Mouse (Mus musculus) kidney, postnatal 4 days (tissue): ENCODE measurements at regions not wholly inside any gene's neighbourhood (a gene's known extent, or its start where the extent isn't known, plus 50 kb on each side); places are given as distances from the start of the nearest gene placed in this dataset.

Experiments
- DNase-seq, 2 experiments: peaks; one replicate each; pipeline ENCODE4 v3.0.0; 2021; ENCODE audit warnings: mixed read lengths in 2 of 2

GRCm38 (mm10) chr1:41271111-41271730 is 465.8 kb downstream of the Tmem182 start:
- DNase-seq = peak; percentile 6 to 7

- DNase-seq = peak; percentile 38 to 40
Measured at GRCm38 (mm10) chr1:41274573-41275270, 469.3 kb downstream of the Tmem182 start.

GRCm38 (mm10) chr1:41275271-41275624 is 469.8 kb downstream of the Tmem182 start:
- DNase-seq = peak; percentile 2 to 4

GRCm38 (mm10) chr1:41275642-41276041 is 470.2 kb downstream of the Tmem182 start:
- peak in 1 of 2 experiments; percentile 7 for DNase-seq

- DNase-seq = no peak
Measured at GRCm38 (mm10) chr1:41276303-41276702, 470.9 kb downstream of the Tmem182 start.

- DNase-seq = no peak
Measured at GRCm38 (mm10) chr1:41285221-41285620, 479.8 kb downstream of the Tmem182 start.

GRCm38 (mm10) chr1:41286221-41286620 is 480.8 kb downstream of the Tmem182 start:
- no peak for DNase-seq

GRCm38 (mm10) chr1:41326861-41327480 is 521.6 kb downstream of the Tmem182 start:
- DNase-seq = no peak

GRCm38 (mm10) chr1:41349798-41350758 is 544.7 kb downstream of the Tmem182 start:
- DNase-seq = no peak

- no peak for DNase-seq
Measured at GRCm38 (mm10) chr1:41359061-41359460, 553.7 kb downstream of the Tmem182 start.

GRCm38 (mm10) chr1:41361512-41361911 is 556.1 kb downstream of the Tmem182 start:
- DNase-seq = no peak

GRCm38 (mm10) chr1:41380013-41380412 is 574.6 kb downstream of the Tmem182 start:
- no peak for DNase-seq

- DNase-seq = no peak
Measured at GRCm38 (mm10) chr1:41381487-41381886, 576.1 kb downstream of the Tmem182 start.

GRCm38 (mm10) chr1:41384731-41385130 is 579.3 kb downstream of the Tmem182 start:
- no peak for DNase-seq

- DNase-seq = peak in 1 of 2 experiments; percentile 14
Measured at GRCm38 (mm10) chr1:41386435-41386834, 581.0 kb downstream of the Tmem182 start.

GRCm38 (mm10) chr1:41390102-41390884 is 584.9 kb downstream of the Tmem182 start:
- peak; percentile 62 to 72 for DNase-seq

- DNase-seq = no peak
Measured at GRCm38 (mm10) chr1:41391071-41391470, 585.7 kb downstream of the Tmem182 start.

- DNase-seq = no peak
Measured at GRCm38 (mm10) chr1:41393287-41393686, 587.9 kb downstream of the Tmem182 start.

GRCm38 (mm10) chr1:41395081-41395480 is 589.7 kb downstream of the Tmem182 start:
- DNase-seq = no peak

GRCm38 (mm10) chr1:41410533-41410932 is 605.1 kb downstream of the Tmem182 start:
- DNase-seq = no peak

GRCm38 (mm10) chr1:41411641-41412040 is 606.2 kb downstream of the Tmem182 start:
- no peak for DNase-seq

GRCm38 (mm10) chr1:41412078-41412477 is 606.7 kb downstream of the Tmem182 start:
- no peak for DNase-seq
